Mouse (Mus musculus) cerebellum, adult 2 months (tissue): ENCODE measurements around the gene Bbs5. TPM values are rescaled to one million over a fixed set of nuclear protein-coding genes. Genes with fewer than 3 reads are reported as not detected.

ENCODE experiments used
- DNase-seq, 2 experiments: peaks; one replicate each; pipeline ENCODE4 v3.0.0; 2021
- H3K27ac ChIP-seq: fragments of 200-500 bp; 2 replicates; pipeline ENCODE4 v1.5.1; 2012; ENCODE audit warnings: low read length, control low read depth, inconsistent platforms; ENCODE audit not compliant: insufficient read depth
- H3K27me3 ChIP-seq: fragments of 200-500 bp; 2 replicates; pipeline ENCODE4 v1.6.1; 2012; ENCODE audit warnings: inconsistent platforms, mild to moderate bottlenecking, low read length, moderate library complexity; ENCODE audit not compliant: control insufficient read depth, insufficient read depth
- H3K4me1 ChIP-seq: fragments of 200-500 bp; 2 replicates; pipeline ENCODE4 v1.6.1; 2011; ENCODE audit warnings: low read length; ENCODE audit not compliant: control insufficient read depth, insufficient read depth
- H3K4me3 ChIP-seq: fragments of 200-500 bp; replicated peaks from 2 replicates; pipeline ENCODE3; 2011; ENCODE audit warnings: mild to moderate bottlenecking, low read depth, low read length, control low read depth; ENCODE audit not compliant: insufficient read depth
- CTCF ChIP-seq: fragments of 200-500 bp; IDR thresholded peaks from 2 replicates; pipeline ENCODE4 v1.5.1; 2011; ENCODE audit warnings: low read depth, mild to moderate bottlenecking, control low read depth, low read length, moderate library complexity, borderline replicate concordance; ENCODE audit not compliant: insufficient read depth
- POLR2A ChIP-seq: fragments of 200-500 bp; IDR thresholded peaks from 2 replicates; pipeline ENCODE4 v1.6.1; 2011; ENCODE audit warnings: low read length, control low read depth, borderline replicate concordance; ENCODE audit not compliant: insufficient read depth
- WGBS: fragments of 180-500 bp; shearing (Covaris S2); methylation state at CpG from one replicate; pipeline ENCODE4 v1.1.7; 2018; 5-methylcytosine and 5-hydroxymethylcytosine counted together
- polyA plus RNA-seq: library from polyadenylated mRNA; depleted of rRNA; stranded (reverse); fragments of >200 nt; gene quantifications from 2 replicates; pipeline ENCODE4 v1.2.3, GENCODE M21; 2012

Gene Bbs5
- polyA plus RNA-seq, 1 experiment = 21.3 TPM

- no peaks in the 10 kb centered on the region for H3K27me3 ChIP-seq
- H3K4me3 ChIP-seq = no peak overlapping the region
- no peaks in the 10 kb centered on the region for H3K4me1 ChIP-seq
- H3K27ac ChIP-seq = no peak overlapping the region
- no peak for TF ChIP-seq POLR2A
- no peak for TF ChIP-seq CTCF
- 92% methylated on average over 11 of the region's 11 CpGs for WGBS
- no peak for DNase-seq
These were observed 1.9 kb upstream of the Bbs5 start for GRCm38 (mm10) chr2:69644968-69645617.

- Histone ChIP-seq H3K27me3 (no peaks in the 10 kb centered on the region), H3K4me3 (no peak overlapping the region), H3K4me1 (no peaks in the 10 kb centered on the region), H3K27ac (no peak overlapping the region)
- DNase-seq = no peak
- no peak for TF ChIP-seq POLR2A
- TF ChIP-seq CTCF = no peak
- 88% methylated on average over 5 of the region's 5 CpGs for WGBS
These were observed 2.7 kb downstream of the Bbs5 start for GRCm38 (mm10) chr2:69649716-69650115.

- DNase-seq = no peak
- 91% methylated on average over 4 of the region's 4 CpGs for WGBS
- Histone ChIP-seq H3K27ac (no peak overlapping the region), H3K27me3 (no peaks in the 10 kb centered on the region), H3K4me1 (no peaks in the 10 kb centered on the region), H3K4me3 (no peak overlapping the region)
- TF ChIP-seq CTCF = no peak
- TF ChIP-seq POLR2A = no peak
These were observed 12.4 kb downstream of the Bbs5 start for GRCm38 (mm10) chr2:69659326-69659725.

- no peak for DNase-seq
- H3K27me3 ChIP-seq = no peaks in the 10 kb centered on the region
- no peak overlapping the region for H3K27ac ChIP-seq
- TF ChIP-seq CTCF (no peak), POLR2A (no peak)
- no peak overlapping the region for H3K4me3 ChIP-seq
- 91% methylated on average over 13 of the region's 13 CpGs for WGBS
- H3K4me1 ChIP-seq = no peaks in the 10 kb centered on the region
These were observed 17.0 kb downstream of the Bbs5 start for GRCm38 (mm10) chr2:69663827-69664476.

- H3K4me3 ChIP-seq = no peak overlapping the region
- H3K27ac ChIP-seq = no peak overlapping the region
- H3K27me3 ChIP-seq = no peaks in the 10 kb centered on the region
- no peak for DNase-seq
- H3K4me1 ChIP-seq = no peaks in the 10 kb centered on the region
- TF ChIP-seq POLR2A = no peak
- no peak for TF ChIP-seq CTCF
- WGBS = 96% methylated on average over 4 of the region's 4 CpGs
These were observed 20.7 kb downstream of the Bbs5 start for GRCm38 (mm10) chr2:69667656-69668055.

- Histone ChIP-seq H3K4me3 (no peak overlapping the region), H3K27me3 (no peaks in the 10 kb centered on the region), H3K27ac (no peak overlapping the region), H3K4me1 (no peaks in the 10 kb centered on the region)
- DNase-seq = no peak
- 74% methylated on average over 6 of the region's 6 CpGs for WGBS
- TF ChIP-seq CTCF = no peak
These were observed 21.4 kb downstream of the Bbs5 start for GRCm38 (mm10) chr2:69668414-69668813.

- Histone ChIP-seq H3K4me3 (no peak within 1 kb of the TSS), H3K4me1 (no peaks in the 10 kb centered on the region), H3K27me3 (no peaks in the 10 kb centered on the region), H3K27ac (no peak within 1 kb of the TSS)
- DNase-seq = no peak
- 85% methylated on average over 9 of the region's 9 CpGs for WGBS
- TF ChIP-seq POLR2A (no peak), CTCF (no peak)
These were observed 22.9 kb downstream of the Bbs5 start, which contains the start of gene Klhl41 for GRCm38 (mm10) chr2:69669853-69670252. TSS of gene Klhl41 (plus strand) at chr2:69670120.

GRCm38 (mm10) chr2:69673723-69674122 is 26.8 kb downstream of the Bbs5 start:
- Histone ChIP-seq H3K4me1 (no peaks in the 10 kb centered on the region), H3K27me3 (no peaks in the 10 kb centered on the region), H3K4me3 (no peak overlapping the region), H3K27ac (no peak overlapping the region)
- no peak for DNase-seq
- TF ChIP-seq CTCF = no peak
- no peak for TF ChIP-seq POLR2A
- WGBS = 44% methylated on average over 5 of the region's 5 CpGs
